Mouse (Mus musculus): ENCODE data around the gene Rhox3a2. TPM values are rescaled to one million over a fixed set of nuclear protein-coding genes. Genes with fewer than 3 reads are reported as not detected.
"Not testable (repeated sequence)": the region's sequence is repeated elsewhere in the genome, so short reads cannot be mapped to it uniquely, and the experiment has no call there.

Gene Rhox3a2
- polyA plus RNA-seq (2014; fragmentation: Nextera tagmentation; extraction: Ambion mirVana): not detected in 2 replicates

GRCm38 (mm10) chrX:37379728-37380127 lies at the start of gene Rhox3a2:
Gene Rhox3a2, plus strand, starts transcription at chrX:37380028.
- H3K36me3 ChIP-seq (ENCODE audit: control insufficient read depth, insufficient read depth, low read length); H3K4me3 ChIP-seq (ENCODE audit: low read depth, low read length); ATAC-seq (replicated peaks; ENCODE audit: low FRiP score); H3K9me3 ChIP-seq (ENCODE audit: control insufficient read depth, low read length); H3K9ac ChIP-seq (ENCODE audit: low read length); H3K4me1 ChIP-seq (replicated peaks; ENCODE audit: control insufficient read depth, insufficient read depth, low read length); DNase-seq (ENCODE audit: low spot score); H3K27ac ChIP-seq (ENCODE audit: low read depth, low read length); H3K27me3 ChIP-seq (ENCODE audit: control insufficient read depth, insufficient read depth, low read length); H3K4me2 ChIP-seq (ENCODE audit: low read depth, low read length, severe bottlenecking): not testable (repeated sequence)
- WGBS: no CpG with 5 or more reads among the region's 1 CpGs

- H3K4me2 ChIP-seq (ENCODE audit: low read depth, low read length, severe bottlenecking); H3K4me3 ChIP-seq (ENCODE audit: low read depth, low read length); H3K27ac ChIP-seq (ENCODE audit: low read depth, low read length); DNase-seq (ENCODE audit: low spot score); H3K9ac ChIP-seq (ENCODE audit: low read length); H3K9me3 ChIP-seq (ENCODE audit: control insufficient read depth, low read length); H3K27me3 ChIP-seq (ENCODE audit: control insufficient read depth, insufficient read depth, low read length); H3K4me1 ChIP-seq (replicated peaks; ENCODE audit: control insufficient read depth, insufficient read depth, low read length); ATAC-seq (replicated peaks; ENCODE audit: low FRiP score); H3K36me3 ChIP-seq (ENCODE audit: control insufficient read depth, insufficient read depth, low read length): not testable (repeated sequence)
- 96% methylated on average over 8 of the region's 16 CpGs for WGBS
Measured at GRCm38 (mm10) chrX:37390548-37390947, 10.7 kb downstream of the Rhox3a2 start, which contains the start of gene Rhox4a2. Gene Rhox4a2, plus strand, starts transcription at chrX:37390848.

- H3K4me1 ChIP-seq (replicated peaks; ENCODE audit: control insufficient read depth, insufficient read depth, low read length); H3K27me3 ChIP-seq (ENCODE audit: control insufficient read depth, insufficient read depth, low read length); DNase-seq (ENCODE audit: low spot score); H3K36me3 ChIP-seq (ENCODE audit: control insufficient read depth, insufficient read depth, low read length); ATAC-seq (replicated peaks; ENCODE audit: low FRiP score); H3K4me3 ChIP-seq (ENCODE audit: low read depth, low read length); H3K9ac ChIP-seq (ENCODE audit: low read length); H3K27ac ChIP-seq (ENCODE audit: low read depth, low read length); H3K9me3 ChIP-seq (ENCODE audit: control insufficient read depth, low read length); H3K4me2 ChIP-seq (ENCODE audit: low read depth, low read length, severe bottlenecking): not testable (repeated sequence)
- no CpG with 5 or more reads among the region's 9 CpGs for whole genome bisulfite sequencing
Measured at GRCm38 (mm10) chrX:37411767-37412166, 31.9 kb downstream of the Rhox3a2 start, which contains the start of gene Rhox2b. Gene Rhox2b, plus strand, starts transcription at chrX:37412067.

- not testable (repeated sequence) for H3K9ac ChIP-seq (ENCODE audit: low read length); DNase-seq (ENCODE audit: low spot score); H3K4me2 ChIP-seq (ENCODE audit: low read depth, low read length, severe bottlenecking); H3K36me3 ChIP-seq (ENCODE audit: control insufficient read depth, insufficient read depth, low read length); H3K9me3 ChIP-seq (ENCODE audit: control insufficient read depth, low read length); H3K4me1 ChIP-seq (replicated peaks; ENCODE audit: control insufficient read depth, insufficient read depth, low read length); H3K4me3 ChIP-seq (ENCODE audit: low read depth, low read length); H3K27ac ChIP-seq (ENCODE audit: low read depth, low read length); H3K27me3 ChIP-seq (ENCODE audit: control insufficient read depth, insufficient read depth, low read length); ATAC-seq (replicated peaks; ENCODE audit: low FRiP score)
- WGBS: 92% methylated on average over 14 of the region's 15 CpGs
Measured at GRCm38 (mm10) chrX:37432194-37432593, 52.4 kb downstream of the Rhox3a2 start, which contains the start of gene Rhox4b. Gene Rhox4b, plus strand, starts transcription at chrX:37432494.

Other genes starting within 250 kb of the Rhox3a2 start
- 0.11 TPM in 1 of 2 replicates, not detected in the other for gene Akap14, start 211.2 kb upstream of the Rhox3a2 start, polyA plus RNA-seq (2014; fragmentation: Nextera tagmentation; extraction: Ambion mirVana)
- gene Ndufa1, start 188.9 kb upstream of the Rhox3a2 start, polyA plus RNA-seq (2014; fragmentation: Nextera tagmentation; extraction: Ambion mirVana): 366 and 371 TPM in 2 replicates
- gene Rnf113a1, start 188.8 kb upstream of the Rhox3a2 start, polyA plus RNA-seq (2014; fragmentation: Nextera tagmentation; extraction: Ambion mirVana): 13.1 and 13.3 TPM in 2 replicates
- gene Gm9, start 169.0 kb upstream of the Rhox3a2 start, polyA plus RNA-seq (2014; fragmentation: Nextera tagmentation; extraction: Ambion mirVana): not detected in 2 replicates
- not detected in 2 replicates for gene Rhox1, start 157.8 kb upstream of the Rhox3a2 start, polyA plus RNA-seq (2014; fragmentation: Nextera tagmentation; extraction: Ambion mirVana)
- 0.64 and 0.71 TPM in 2 replicates for gene Rhox2a, start 135.1 kb upstream of the Rhox3a2 start, polyA plus RNA-seq (2014; fragmentation: Nextera tagmentation; extraction: Ambion mirVana)
- not detected in 2 replicates for gene Rhox3a, start 130.1 kb upstream of the Rhox3a2 start, polyA plus RNA-seq (2014; fragmentation: Nextera tagmentation; extraction: Ambion mirVana)
- gene Rhox4a, start 114.7 kb upstream of the Rhox3a2 start, polyA plus RNA-seq (2014; fragmentation: Nextera tagmentation; extraction: Ambion mirVana): 0.27 TPM in 1 of 2 replicates, not detected in the other
- gene Rhox4a2, start 10.8 kb downstream of the Rhox3a2 start, polyA plus RNA-seq (2014; fragmentation: Nextera tagmentation; extraction: Ambion mirVana): 1.1 and 1.2 TPM in 2 replicates
- gene Rhox2b, start 32.0 kb downstream of the Rhox3a2 start, polyA plus RNA-seq (2014; fragmentation: Nextera tagmentation; extraction: Ambion mirVana): 0.57 TPM in 1 of 2 replicates, not detected in the other
- not detected in 2 replicates for gene Rhox4b, start 52.5 kb downstream of the Rhox3a2 start, polyA plus RNA-seq (2014; fragmentation: Nextera tagmentation; extraction: Ambion mirVana)
- gene Rhox2c, start 73.7 kb downstream of the Rhox3a2 start, polyA plus RNA-seq (2014; fragmentation: Nextera tagmentation; extraction: Ambion mirVana): 0.49 and 1.0 TPM in 2 replicates
- gene Rhox3c, start 78.6 kb downstream of the Rhox3a2 start, polyA plus RNA-seq (2014; fragmentation: Nextera tagmentation; extraction: Ambion mirVana): not detected in 2 replicates
- not detected in 2 replicates for gene Rhox4c, start 100.3 kb downstream of the Rhox3a2 start, polyA plus RNA-seq (2014; fragmentation: Nextera tagmentation; extraction: Ambion mirVana)
- gene Rhox2d, start 113.4 kb downstream of the Rhox3a2 start, polyA plus RNA-seq (2014; fragmentation: Nextera tagmentation; extraction: Ambion mirVana): not detected in 2 replicates
- gene Rhox4d, start 134.3 kb downstream of the Rhox3a2 start, polyA plus RNA-seq (2014; fragmentation: Nextera tagmentation; extraction: Ambion mirVana): not detected in 2 replicates
- gene Rhox2e, start 150.4 kb downstream of the Rhox3a2 start, polyA plus RNA-seq (2014; fragmentation: Nextera tagmentation; extraction: Ambion mirVana): not detected in 2 replicates
- not detected in 2 replicates for gene Rhox3e, start 162.0 kb downstream of the Rhox3a2 start, polyA plus RNA-seq (2014; fragmentation: Nextera tagmentation; extraction: Ambion mirVana)
- not detected in 2 replicates for gene Rhox4e, start 177.4 kb downstream of the Rhox3a2 start, polyA plus RNA-seq (2014; fragmentation: Nextera tagmentation; extraction: Ambion mirVana)
- not detected in 2 replicates for gene Rhox2f, start 191.4 kb downstream of the Rhox3a2 start, polyA plus RNA-seq (2014; fragmentation: Nextera tagmentation; extraction: Ambion mirVana)
- gene Rhox3f, start 201.0 kb downstream of the Rhox3a2 start, polyA plus RNA-seq (2014; fragmentation: Nextera tagmentation; extraction: Ambion mirVana): not detected in 2 replicates
- not detected in 2 replicates for gene Rhox4f, start 227.7 kb downstream of the Rhox3a2 start, polyA plus RNA-seq (2014; fragmentation: Nextera tagmentation; extraction: Ambion mirVana)
- not detected in 2 replicates for gene Rhox3g, start 248.6 kb downstream of the Rhox3a2 start, polyA plus RNA-seq (2014; fragmentation: Nextera tagmentation; extraction: Ambion mirVana)